Mouse (Mus musculus) cerebellum, adult 2 months (tissue): ENCODE measurements around the gene Dbil5. TPM values are rescaled to one million over a fixed set of nuclear protein-coding genes. Genes with fewer than 3 reads are reported as not detected.
A peak's percentile ranks its signal among the peaks of the same experiment; 100 is the strongest.

Experiments
- DNase-seq, 2 experiments: peaks; one replicate each; pipeline ENCODE4 v3.0.0; 2021
- H3K27ac ChIP-seq: fragments of 200-500 bp; 2 replicates; pipeline ENCODE4 v1.5.1; 2012; ENCODE audit warnings: low read length, control low read depth, inconsistent platforms; ENCODE audit not compliant: insufficient read depth
- H3K27me3 ChIP-seq: fragments of 200-500 bp; 2 replicates; pipeline ENCODE4 v1.6.1; 2012; ENCODE audit warnings: inconsistent platforms, mild to moderate bottlenecking, low read length, moderate library complexity; ENCODE audit not compliant: control insufficient read depth, insufficient read depth
- H3K4me1 ChIP-seq: fragments of 200-500 bp; 2 replicates; pipeline ENCODE4 v1.6.1; 2011; ENCODE audit warnings: low read length; ENCODE audit not compliant: control insufficient read depth, insufficient read depth
- H3K4me3 ChIP-seq: fragments of 200-500 bp; replicated peaks from 2 replicates; pipeline ENCODE3; 2011; ENCODE audit warnings: mild to moderate bottlenecking, low read depth, low read length, control low read depth; ENCODE audit not compliant: insufficient read depth
- CTCF ChIP-seq: fragments of 200-500 bp; IDR thresholded peaks from 2 replicates; pipeline ENCODE4 v1.5.1; 2011; ENCODE audit warnings: low read depth, mild to moderate bottlenecking, control low read depth, low read length, moderate library complexity, borderline replicate concordance; ENCODE audit not compliant: insufficient read depth
- POLR2A ChIP-seq: fragments of 200-500 bp; IDR thresholded peaks from 2 replicates; pipeline ENCODE4 v1.6.1; 2011; ENCODE audit warnings: low read length, control low read depth, borderline replicate concordance; ENCODE audit not compliant: insufficient read depth
- WGBS: fragments of 180-500 bp; shearing (Covaris S2); methylation state at CpG from one replicate; pipeline ENCODE4 v1.1.7; 2018; 5-methylcytosine and 5-hydroxymethylcytosine counted together
- polyA plus RNA-seq: library from polyadenylated mRNA; depleted of rRNA; stranded (reverse); fragments of >200 nt; gene quantifications from 2 replicates; pipeline ENCODE4 v1.2.3, GENCODE M21; 2012

Dbil5 gene
- polyA plus RNA-seq, 1 experiment, result 1.4 TPM

DNA sequence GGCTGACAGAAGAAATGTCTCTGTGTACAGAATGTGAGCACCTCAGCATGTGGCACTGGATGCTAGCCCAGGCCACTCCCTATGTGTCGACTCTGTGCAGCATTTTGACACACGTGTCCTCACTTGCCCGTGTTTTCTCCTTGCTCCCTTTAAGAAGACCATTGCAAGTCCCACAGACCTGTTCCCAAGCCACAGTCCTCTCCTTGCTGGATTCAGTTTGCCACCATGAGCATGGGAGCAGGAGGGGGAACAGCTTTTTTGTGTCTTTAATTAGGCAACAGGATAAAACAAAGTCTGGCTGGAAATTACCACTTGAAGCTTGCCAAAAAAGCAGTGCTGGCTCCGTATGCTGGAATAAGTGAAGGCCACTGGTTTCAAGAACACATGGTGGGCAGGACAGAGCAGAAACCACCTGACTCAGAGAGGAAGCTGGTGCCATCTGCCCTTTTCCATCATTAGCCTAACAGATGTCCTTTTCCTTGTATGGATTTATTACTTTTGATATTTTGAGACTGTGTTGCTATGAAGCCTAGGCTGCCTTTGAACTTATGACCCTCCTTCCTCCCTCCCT lies 38.1 kb downstream of the Dbil5 start:
- peak overlapping the region; percentile 91 for H3K27ac ChIP-seq
- no peaks in the 10 kb centered on the region for H3K27me3 ChIP-seq
- peaks cover 71% of the 10 kb centered on the region for H3K4me1 ChIP-seq
- 4% methylated on average over 4 of the region's 4 CpGs for WGBS
- TF ChIP-seq POLR2A (peak; percentile 48; the same call in 1 of the 2 replicates), CTCF (no peak)
- H3K4me3 ChIP-seq, result no peak overlapping the region
- DNase-seq, result peak; percentile 86 to 93

- DNase-seq, result peak in 1 of 2 experiments; percentile 30
- TF ChIP-seq POLR2A, result no peak
- no peak for TF ChIP-seq CTCF
- H3K4me1 ChIP-seq, result peaks cover 77% of the 10 kb centered on the region
- no peak overlapping the region for H3K4me3 ChIP-seq
- 21% methylated on average over 5 of the region's 5 CpGs for WGBS
- H3K27ac ChIP-seq, result peak overlapping the region; percentile 77
- H3K27me3 ChIP-seq, result no peaks in the 10 kb centered on the region
These were observed 38.7 kb downstream of the Dbil5 start for GRCm38 (mm10) chr11:76256129-76256528.

DNA sequence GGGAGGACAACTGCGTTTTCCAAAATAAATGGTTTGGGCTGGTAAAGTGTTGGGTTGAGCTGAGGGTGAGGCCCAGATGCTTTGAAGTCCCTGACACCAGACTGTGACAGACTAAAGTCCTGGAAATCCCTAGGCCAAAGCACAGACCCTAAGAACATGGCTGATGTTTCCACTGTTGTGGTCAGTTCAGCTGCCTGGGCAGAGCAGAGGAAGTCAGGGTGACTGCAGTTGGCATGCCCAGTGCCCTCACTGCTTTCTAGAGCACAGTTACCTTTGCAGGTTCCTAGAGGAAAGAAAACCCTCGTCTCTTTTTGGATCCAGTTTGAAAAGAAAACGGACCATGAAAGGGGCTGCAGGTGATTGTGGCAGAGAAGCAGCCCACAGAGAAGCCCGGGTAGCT lies 40.0 kb downstream of the Dbil5 start:
- Histone ChIP-seq H3K4me3 (no peak overlapping the region), H3K27ac (no peak overlapping the region), H3K27me3 (no peaks in the 10 kb centered on the region), H3K4me1 (peaks cover 82% of the 10 kb centered on the region)
- DNase-seq, result peak in 1 of 2 experiments; percentile 14
- WGBS, result 82% methylated on average over 4 of the region's 4 CpGs
- TF ChIP-seq POLR2A, result no peak
- TF ChIP-seq CTCF, result no peak

DNA sequence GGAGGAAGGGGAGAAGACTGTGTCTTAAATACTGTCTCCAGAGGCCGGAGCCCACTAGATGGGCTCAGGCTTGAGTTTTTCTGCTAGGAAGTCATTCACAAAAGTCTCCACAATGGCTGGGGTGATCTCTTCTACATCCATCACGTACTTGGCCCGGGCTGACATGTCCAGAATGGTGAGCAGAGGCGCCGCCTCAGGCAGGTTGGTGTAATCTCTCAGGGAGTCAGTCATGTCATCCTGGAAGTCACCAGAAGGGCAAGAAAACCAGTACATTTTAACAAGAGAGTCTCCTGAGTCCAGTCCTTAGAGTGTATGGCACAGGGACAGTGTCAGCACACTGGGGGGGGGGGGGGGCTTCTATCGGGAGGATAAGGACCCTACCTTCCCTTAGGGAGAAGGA lies 41.1 kb downstream of the Dbil5 start:
- WGBS, result 81% methylated on average over 6 of the region's 6 CpGs
- no peak overlapping the region for H3K4me3 ChIP-seq
- H3K27me3 ChIP-seq, result no peaks in the 10 kb centered on the region
- no peak overlapping the region for H3K27ac ChIP-seq
- peaks cover 87% of the 10 kb centered on the region for H3K4me1 ChIP-seq
- DNase-seq, result no peak
- no peak for TF ChIP-seq POLR2A

DNA sequence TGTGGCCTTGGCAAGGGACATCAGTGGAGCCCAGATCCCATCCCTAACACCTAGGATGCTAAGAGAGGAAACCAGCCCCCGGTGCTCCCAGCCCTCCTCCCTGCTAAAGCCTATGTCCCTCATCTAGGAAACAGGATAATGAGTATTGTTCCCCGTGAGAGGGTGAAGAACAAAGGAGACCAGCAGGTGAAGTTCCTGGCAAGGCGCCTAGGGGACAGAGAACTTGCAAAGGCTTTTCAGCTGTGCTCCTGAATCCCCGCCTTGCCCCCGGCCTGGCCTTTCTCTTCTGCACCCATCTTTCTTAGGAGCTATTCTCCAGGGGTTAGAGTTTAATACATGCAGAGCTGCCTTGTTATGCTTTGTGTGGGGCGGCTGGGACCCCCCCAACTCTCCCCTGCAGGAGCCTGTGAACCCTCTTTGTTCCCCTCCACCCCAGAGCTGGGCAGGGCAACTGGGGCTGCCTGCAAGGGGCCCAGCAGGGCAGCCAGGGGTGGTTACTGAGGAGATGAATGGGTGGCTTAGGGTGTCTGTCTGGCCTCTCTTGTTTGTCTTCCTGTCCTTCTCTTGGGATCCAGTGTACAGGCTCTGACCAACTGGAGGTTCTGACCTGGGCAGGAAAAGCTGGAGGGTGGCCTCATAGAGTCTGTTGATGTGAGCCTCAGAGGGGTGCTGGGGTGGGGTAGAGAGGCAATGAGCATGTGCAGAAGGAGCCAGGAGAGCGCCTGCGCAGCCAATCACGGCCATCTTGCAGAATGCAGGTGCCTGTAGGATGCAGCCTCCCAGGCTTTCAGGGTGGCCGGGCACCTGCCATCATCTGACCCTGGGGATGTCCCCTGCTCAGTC lies 43.0 kb downstream of the Dbil5 start:
- no peak overlapping the region for H3K4me3 ChIP-seq
- H3K27me3 ChIP-seq, result no peaks in the 10 kb centered on the region
- H3K27ac ChIP-seq, result peak overlapping the region; percentile 69
- H3K4me1 ChIP-seq, result peaks cover 69% of the 10 kb centered on the region
- peak in 1 of 2 experiments; percentile 40 for DNase-seq
- 59% methylated on average over 10 of the region's 10 CpGs for WGBS
- no peak for TF ChIP-seq CTCF
- no peak for TF ChIP-seq POLR2A

- Histone ChIP-seq H3K27ac (peak overlapping the region; percentile 63; the same call in 1 of the 2 replicates), H3K4me3 (no peak overlapping the region), H3K4me1 (peaks cover 63% of the 10 kb centered on the region), H3K27me3 (no peaks in the 10 kb centered on the region)
- TF ChIP-seq CTCF (no peak), POLR2A (no peak)
- DNase-seq, result peak in 1 of 2 experiments; percentile 31
- 41% methylated on average over 12 of the region's 12 CpGs for WGBS
These were observed 43.8 kb downstream of the Dbil5 start for GRCm38 (mm10) chr11:76261224-76261623.

DNA sequence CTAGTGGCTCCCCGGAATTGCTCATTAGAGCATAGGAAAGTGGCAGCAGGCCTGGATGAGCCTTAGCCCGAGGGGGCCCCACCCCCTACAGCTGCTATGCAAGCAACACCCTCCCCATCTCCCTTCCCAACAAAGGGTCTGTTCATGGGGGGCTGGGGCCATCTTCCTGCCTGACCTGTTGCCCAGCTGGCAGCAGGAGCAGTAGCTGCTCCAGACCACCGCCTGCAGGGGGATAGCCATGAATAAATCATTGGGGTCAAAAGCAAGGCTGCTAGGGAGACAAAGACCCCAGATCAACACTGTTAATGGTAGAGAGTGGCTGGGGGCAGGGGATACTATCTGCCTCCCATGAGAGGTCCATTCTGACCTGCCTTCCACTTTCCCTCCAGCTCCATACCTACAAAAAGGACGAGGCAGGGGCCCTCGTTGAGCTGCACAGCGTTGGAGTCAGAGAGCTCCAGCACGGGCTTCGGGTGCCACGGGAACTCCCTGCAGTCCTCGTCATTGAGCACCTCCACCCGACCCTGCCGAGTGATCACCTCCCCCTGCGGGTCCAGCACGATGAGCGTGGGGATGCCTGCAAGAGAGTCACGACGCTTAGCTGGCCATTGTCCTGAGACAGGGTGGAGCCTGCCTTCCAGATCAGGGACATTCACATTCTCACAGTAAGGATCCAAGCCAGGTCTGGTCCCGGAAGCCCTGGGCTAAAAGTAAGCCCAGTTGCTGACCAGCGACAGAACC lies 45.4 kb downstream of the Dbil5 start:
- no peak overlapping the region for H3K4me3 ChIP-seq
- H3K27me3 ChIP-seq, result no peaks in the 10 kb centered on the region
- peaks cover 51% of the 10 kb centered on the region for H3K4me1 ChIP-seq
- no peak for TF ChIP-seq CTCF
- TF ChIP-seq POLR2A, result no peak
- DNase-seq, result peak; percentile 48 to 68
- 18% methylated on average over 19 of the region's 19 CpGs for WGBS
- 0 out of 2 replicates have a peak overlapping the region, but pooled peaks have one; percentile 9 for H3K27ac ChIP-seq
